Mouse (Mus musculus) lung, adult 2 months (tissue): ENCODE data around the gene Ccni. TPM values are rescaled to one million over a fixed set of nuclear protein-coding genes. Genes with fewer than 3 reads are reported as not detected.

Experiments
- DNase-seq: peaks from one replicate; pipeline ENCODE4 v3.0.0; 2022
- H3K4me1 ChIP-seq: fragments of 200-500 bp; 2 replicates; pipeline ENCODE4 v1.6.1; 2011; ENCODE audit warnings: low read length; ENCODE audit not compliant: control insufficient read depth, insufficient read depth
- H3K4me3 ChIP-seq: fragments of 200-500 bp; replicated peaks from 2 replicates; pipeline ENCODE3; 2011; ENCODE audit warnings: low read depth, mild to moderate bottlenecking, control low read depth, low read length; ENCODE audit errors: extremely low read depth
- CTCF ChIP-seq: fragments of 200-500 bp; IDR thresholded peaks from 2 replicates; pipeline ENCODE4 v1.5.1; 2011; ENCODE audit warnings: mild to moderate bottlenecking, low read length, control low read depth; ENCODE audit not compliant: insufficient read depth
- POLR2A ChIP-seq: fragments of 200-500 bp; IDR thresholded peaks from 2 replicates; pipeline ENCODE4 v1.6.1; 2011; ENCODE audit warnings: low read depth, mild to moderate bottlenecking, control low read depth, low read length, borderline replicate concordance; ENCODE audit errors: extremely low read depth
- WGBS: fragments of 180-500 bp; shearing (Covaris S2); methylation state at CpG from one replicate; pipeline ENCODE4 v1.1.7; 2018; 5-methylcytosine and 5-hydroxymethylcytosine counted together
- polyA plus RNA-seq: library from polyadenylated mRNA; depleted of rRNA; stranded (reverse); fragments of >200 nt; gene quantifications from 2 replicates; pipeline ENCODE4 v1.2.3, GENCODE M21; 2012

Gene Ccni
- polyA plus RNA-seq, 1 experiment: 97.1 TPM

DNA sequence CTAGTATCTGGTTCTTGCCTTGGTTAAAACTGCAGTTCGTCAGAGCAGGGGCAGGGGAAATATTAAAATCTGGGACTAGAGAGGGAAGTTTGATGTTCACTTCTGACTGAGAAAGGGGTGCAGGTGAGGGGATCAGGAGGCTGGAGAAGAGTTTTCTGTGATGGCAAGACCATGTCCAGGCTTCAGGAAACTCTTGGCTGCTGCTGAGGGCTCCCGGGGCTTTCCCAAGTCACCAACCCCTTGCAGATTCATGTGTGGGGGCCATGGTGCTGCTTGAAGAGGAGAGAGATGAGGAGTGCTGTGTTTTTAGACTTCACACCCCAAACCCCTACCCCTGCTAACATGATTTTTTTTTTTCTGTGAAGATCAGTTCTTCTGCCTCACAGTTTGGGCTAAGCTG, 28.3 kb upstream of the Ccni start:
- no peak overlapping the region for H3K4me3 ChIP-seq
- WGBS: 80% methylated on average over 2 of the region's 2 CpGs
- DNase-seq: no peak
- no peaks in the 10 kb centered on the region for H3K4me1 ChIP-seq
- TF ChIP-seq POLR2A (no peak), CTCF (no peak)

DNA sequence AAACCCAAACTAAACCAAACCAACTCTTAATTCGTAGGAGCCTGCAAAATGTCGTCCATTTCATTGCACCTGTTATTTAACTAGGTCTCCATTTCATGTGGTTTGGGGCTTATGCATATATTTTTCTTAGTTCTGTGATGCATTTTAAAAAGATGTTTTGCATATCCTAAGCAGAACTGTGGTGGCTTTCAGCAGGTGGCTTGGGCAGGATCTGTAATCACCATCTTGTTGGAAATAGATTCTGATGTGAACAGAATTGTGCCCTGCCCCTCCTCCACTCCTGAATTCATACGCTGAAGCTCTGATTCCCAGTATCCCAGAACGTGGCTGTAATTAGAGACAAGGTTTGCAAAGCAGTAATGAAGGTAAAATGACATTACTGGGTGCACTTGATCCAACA, 27.8 kb upstream of the Ccni start:
- no peak for DNase-seq
- 70% methylated on average over 4 of the region's 4 CpGs for WGBS
- no peak for TF ChIP-seq CTCF
- TF ChIP-seq POLR2A: no peak
- H3K4me1 ChIP-seq: no peaks in the 10 kb centered on the region
- H3K4me3 ChIP-seq: no peak overlapping the region

DNA sequence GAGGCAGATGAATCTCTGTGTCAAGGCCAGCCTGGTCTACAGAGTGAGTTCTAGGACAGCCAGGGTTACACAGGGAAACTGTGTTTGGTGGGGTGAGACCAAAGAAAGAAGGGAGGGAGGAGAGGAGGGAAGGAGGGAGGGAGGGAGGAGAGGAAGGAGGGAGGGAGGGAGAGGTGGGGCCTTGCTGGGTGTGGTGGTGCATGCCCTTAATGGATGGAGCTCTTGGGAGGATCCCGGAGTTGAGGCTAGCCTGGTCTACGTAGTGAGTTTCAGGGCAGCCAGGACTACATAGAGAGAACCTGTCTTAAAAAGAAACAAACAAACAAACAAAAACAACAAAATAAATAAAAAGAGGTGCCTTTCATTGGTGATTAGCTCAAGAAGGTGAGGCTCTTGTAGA, 26.5 kb upstream of the Ccni start:
- Histone ChIP-seq H3K4me1 (no peaks in the 10 kb centered on the region), H3K4me3 (no peak overlapping the region)
- no peak for DNase-seq
- 86% methylated on average over 2 of the region's 2 CpGs for WGBS
- TF ChIP-seq CTCF (no peak), POLR2A (no peak)

DNA sequence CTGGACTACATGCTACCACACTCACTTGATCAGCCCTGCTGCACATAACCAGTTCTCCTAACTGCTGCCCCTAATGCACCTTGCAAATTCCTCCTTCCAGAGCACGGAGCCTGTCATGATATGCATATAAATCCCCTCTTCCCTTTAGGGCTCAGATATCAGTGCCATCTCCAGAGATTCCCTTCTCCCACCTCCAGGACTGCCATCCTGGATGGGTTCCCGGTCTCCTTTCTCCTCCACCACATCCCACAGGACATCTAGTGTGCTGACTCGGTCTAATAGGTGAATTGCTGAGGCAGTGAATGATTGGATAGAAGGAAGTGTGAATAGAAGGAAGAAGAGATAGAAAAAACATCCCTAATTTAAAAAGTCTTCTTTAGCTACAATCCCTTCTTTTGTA, 25.4 kb upstream of the Ccni start:
- Histone ChIP-seq H3K4me3 (no peak overlapping the region), H3K4me1 (no peaks in the 10 kb centered on the region)
- no peak for DNase-seq
- TF ChIP-seq CTCF (no peak), POLR2A (no peak)
- 78% methylated on average over 3 of the region's 3 CpGs for WGBS

DNA sequence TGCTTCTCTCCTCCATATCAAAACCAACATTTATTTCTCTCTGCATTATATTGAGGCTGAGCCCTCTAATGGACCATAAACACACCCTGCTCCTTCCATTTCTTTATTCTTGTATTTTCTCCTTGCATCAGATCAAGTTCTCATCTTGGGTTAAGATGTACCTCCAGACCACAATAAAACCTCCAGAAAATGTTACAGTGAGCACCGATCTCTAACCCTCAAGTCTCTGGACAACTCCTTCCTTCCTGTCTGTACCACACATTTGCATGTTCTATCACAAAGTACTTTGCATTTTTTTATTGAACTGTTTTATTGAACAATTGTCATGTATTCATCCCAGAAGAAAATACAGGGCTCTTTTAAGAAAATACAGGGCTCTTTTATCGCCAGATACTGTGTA, 23.2 kb upstream of the Ccni start:
- Histone ChIP-seq H3K4me3 (no peak overlapping the region), H3K4me1 (no peaks in the 10 kb centered on the region)
- WGBS: 73% methylated on average over 2 of the region's 2 CpGs
- no peak for DNase-seq
- TF ChIP-seq CTCF (no peak), POLR2A (no peak)

DNA sequence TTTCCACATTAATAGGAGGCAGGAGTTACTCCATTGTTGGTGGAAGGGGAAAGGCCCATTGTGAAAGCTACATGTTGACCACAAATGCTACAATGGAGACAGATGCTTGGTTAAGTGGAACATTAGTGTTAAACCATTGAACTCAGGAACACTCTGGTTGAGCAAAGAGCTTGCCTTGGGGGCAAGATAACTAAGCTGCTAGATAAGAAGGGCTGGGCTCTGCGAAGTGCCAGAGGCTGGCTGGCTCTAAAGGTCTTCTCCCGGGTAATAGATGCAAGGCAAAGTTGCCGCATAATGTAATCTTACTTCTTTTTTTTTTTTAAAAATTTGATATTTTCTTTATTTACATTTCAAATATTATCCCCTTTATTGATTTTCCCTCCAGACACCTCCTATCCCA, 20.9 kb upstream of the Ccni start:
- Histone ChIP-seq H3K4me3 (no peak overlapping the region), H3K4me1 (no peaks in the 10 kb centered on the region)
- no peak for DNase-seq
- TF ChIP-seq POLR2A: no peak
- no peak for TF ChIP-seq CTCF
- WGBS: 92% methylated on average over 3 of the region's 3 CpGs

DNA sequence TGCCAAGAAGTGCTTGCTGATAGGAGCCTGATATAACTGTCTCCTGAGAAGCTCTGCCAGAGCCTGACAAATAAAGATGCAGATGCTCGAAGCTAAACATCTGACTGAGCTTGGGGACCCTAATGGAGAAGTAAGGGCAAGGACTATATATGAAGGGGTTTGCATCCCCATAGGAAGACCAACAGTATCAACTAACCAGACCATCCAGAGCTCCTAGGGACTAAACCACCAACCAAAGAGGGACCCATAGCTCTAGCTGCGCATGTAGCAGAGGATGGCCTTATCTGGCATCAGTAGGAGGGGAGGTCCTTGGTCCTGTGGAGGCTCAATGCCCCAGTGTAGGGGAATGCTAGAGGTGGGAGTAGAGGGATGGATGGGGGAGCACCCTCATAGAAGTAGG, 18.3 kb upstream of the Ccni start:
- WGBS: 67% methylated on average over 2 of the region's 2 CpGs
- TF ChIP-seq CTCF (no peak), POLR2A (no peak)

DNA sequence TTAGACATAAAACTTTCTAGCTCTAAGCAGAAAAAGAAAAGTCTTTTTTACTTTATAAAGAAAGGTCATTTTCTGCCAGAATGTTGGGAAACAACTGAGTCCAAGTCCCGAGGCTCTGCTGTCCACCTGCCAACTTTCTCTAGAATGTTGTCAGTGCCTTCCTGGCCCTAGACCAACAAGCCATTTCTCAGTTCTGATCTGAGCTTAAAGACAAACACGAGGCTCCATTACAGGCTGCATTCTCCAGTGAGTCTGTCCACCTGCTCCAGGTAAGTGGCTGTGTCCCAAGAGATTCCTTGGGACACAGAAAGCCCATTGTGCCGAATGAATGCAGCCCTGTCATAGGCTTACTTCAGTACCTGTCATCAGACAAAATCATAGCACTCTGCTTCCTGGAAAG, 15.4 kb upstream of the Ccni start:
- DNase-seq: peak; percentile 13
- TF ChIP-seq CTCF: no peak
- no peak for TF ChIP-seq POLR2A
- no peak overlapping the region for H3K4me3 ChIP-seq

More for the DNA sequence above, 18.3 kb upstream of the Ccni start:
- Histone ChIP-seq H3K4me3 (no peak overlapping the region), H3K4me1 (no peaks in the 10 kb centered on the region)
- DNase-seq: no peak

DNA sequence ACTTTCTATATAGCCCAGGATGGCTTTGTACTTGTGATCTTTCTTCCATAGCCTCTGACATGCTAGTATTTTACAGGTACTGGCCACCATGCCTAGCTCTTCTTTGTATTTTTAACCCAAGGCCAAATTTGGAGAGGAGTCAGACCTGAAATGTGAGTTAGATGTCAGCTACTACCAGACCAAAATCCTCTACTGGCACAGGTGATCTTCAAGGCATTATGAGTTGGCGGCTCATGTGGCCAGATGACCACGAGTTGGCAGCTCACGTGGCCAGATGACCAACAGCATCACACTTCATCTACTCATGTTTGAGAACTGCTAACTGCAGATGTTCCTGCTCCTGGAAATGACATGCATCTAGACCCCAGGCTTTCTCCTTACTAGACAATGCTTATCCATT, 12.1 kb upstream of the Ccni start:
- Histone ChIP-seq H3K4me3 (no peak overlapping the region), H3K4me1 (no peaks in the 10 kb centered on the region)
- 71% methylated on average over 3 of the region's 3 CpGs for WGBS
- TF ChIP-seq CTCF: no peak
- no peak for TF ChIP-seq POLR2A
- DNase-seq: no peak

More for the DNA sequence above, 15.4 kb upstream of the Ccni start:
- H3K4me1 ChIP-seq: no peaks in the 10 kb centered on the region
- 33% methylated on average over 3 of the region's 3 CpGs for WGBS

DNA sequence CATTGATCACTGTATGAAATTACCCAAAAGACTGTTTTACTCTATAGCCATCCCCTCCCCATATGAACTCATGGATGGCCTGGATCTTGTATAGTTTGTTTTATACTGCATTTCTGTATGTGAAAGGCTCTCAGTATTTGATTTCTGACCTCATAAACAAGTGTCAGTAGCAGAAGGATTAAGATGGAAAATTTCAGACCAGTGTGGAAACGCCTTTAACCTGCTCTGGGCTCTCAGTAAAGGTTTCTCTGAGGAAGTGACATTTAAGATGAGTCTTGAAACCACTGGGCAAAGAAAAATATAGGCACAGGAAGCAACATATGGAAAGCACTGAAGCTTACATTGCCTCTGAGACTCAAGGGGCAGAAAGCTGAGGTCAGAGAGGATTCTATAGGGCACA, 1.3 kb upstream of the Ccni start:
- peaks cover 10% of the 10 kb centered on the region for H3K4me1 ChIP-seq
- TF ChIP-seq POLR2A: no peak
- TF ChIP-seq CTCF: no peak
- DNase-seq: no peak
- WGBS: 70% methylated on average over 1 of the region's 1 CpGs
- H3K4me3 ChIP-seq: no peak overlapping the region

DNA sequence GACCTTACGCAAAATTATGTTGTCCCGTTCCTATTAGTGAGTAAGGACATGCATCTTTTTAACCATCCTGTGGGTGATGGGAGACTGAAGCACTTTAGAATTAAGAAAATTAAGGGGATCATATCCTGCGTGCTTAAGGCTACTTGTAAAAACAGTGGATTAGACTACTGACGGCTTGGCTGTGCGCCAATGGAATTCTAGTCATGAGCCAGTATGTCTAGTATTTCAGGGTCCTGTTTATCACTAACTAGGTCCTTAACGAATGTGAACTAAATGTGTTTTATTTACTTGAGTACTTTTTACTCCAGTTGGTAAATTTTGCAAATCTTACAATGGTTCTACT, 682 bp upstream of the Ccni start:
- 4% methylated on average over 6 of the region's 6 CpGs for WGBS
- DNase-seq: peak; percentile 36

More for the DNA sequence above, 682 bp upstream of the Ccni start:
- peak overlapping the region; percentile 96 for H3K4me3 ChIP-seq
- TF ChIP-seq CTCF: no peak
- TF ChIP-seq POLR2A: no peak
- peaks cover 10% of the 10 kb centered on the region for H3K4me1 ChIP-seq
